Mouse (Mus musculus): ENCODE data around the gene Tex10.
"Not testable (repeated sequence)": the region's sequence is repeated elsewhere in the genome, so short reads cannot be mapped to it uniquely, and the experiment has no call there.

Tex10 gene

GRCm38 (mm10) chr4:48472792-48473650, at the start of gene Tex10:
Gene Tex10, minus strand, starts transcription at chr4:48473459.
- DNase-seq: peak; percentile 92

- DNase-seq: no peak
These were observed 37.6 kb upstream of the Tex10 start for GRCm38 (mm10) chr4:48510861-48511260.

GRCm38 (mm10) chr4:48492510-48492909, 19.3 kb upstream of the Tex10 start:
- DNase-seq: no peak

GRCm38 (mm10) chr4:48491290-48491743, 18.1 kb upstream of the Tex10 start:
- peak; percentile 33 for DNase-seq

GRCm38 (mm10) chr4:48488916-48489315, 15.7 kb upstream of the Tex10 start:
- no peak for DNase-seq

- DNase-seq: peak; percentile 14
These were observed 8.0 kb upstream of the Tex10 start for GRCm38 (mm10) chr4:48481287-48481686.

GRCm38 (mm10) chr4:48473651-48474011, 372 bp upstream of the Tex10 start:
- no peak for DNase-seq

GRCm38 (mm10) chr4:48472052-48472791, 1.0 kb downstream of the Tex10 start:
- no peak for DNase-seq

- no peak for DNase-seq
These were observed 2.3 kb downstream of the Tex10 start for GRCm38 (mm10) chr4:48470977-48471376.

- DNase-seq: no peak
These were observed 12.2 kb downstream of the Tex10 start for GRCm38 (mm10) chr4:48461060-48461459.

- DNase-seq: no peak
These were observed 14.8 kb downstream of the Tex10 start for GRCm38 (mm10) chr4:48458436-48458835.

- DNase-seq: no peak
These were observed 19.0 kb downstream of the Tex10 start for GRCm38 (mm10) chr4:48454106-48454773.

GRCm38 (mm10) chr4:48428054-48428453, 45.2 kb downstream of the Tex10 start:
- DNase-seq: no peak

GRCm38 (mm10) chr4:48427413-48427812, 45.8 kb downstream of the Tex10 start:
- DNase-seq: no peak

GRCm38 (mm10) chr4:48423738-48424137, 49.5 kb downstream of the Tex10 start:
- DNase-seq: no peak

GRCm38 (mm10) chr4:48422633-48423032, 50.6 kb downstream of the Tex10 start:
- no peak for DNase-seq

GRCm38 (mm10) chr4:48418831-48419468, 54.3 kb downstream of the Tex10 start:
- DNase-seq: no peak

- no peak for DNase-seq
These were observed 57.4 kb downstream of the Tex10 start for GRCm38 (mm10) chr4:48415838-48416335.

GRCm38 (mm10) chr4:48413473-48413872, 59.8 kb downstream of the Tex10 start:
- peak; percentile 32 for DNase-seq

GRCm38 (mm10) chr4:48407350-48408039, 65.8 kb downstream of the Tex10 start:
- DNase-seq: peak; percentile 62

GRCm38 (mm10) chr4:48405724-48406491, 67.4 kb downstream of the Tex10 start:
- DNase-seq: not testable (repeated sequence)

All from liver (tissue).